Mouse (Mus musculus): Measurements from ENCODE around the gene Ddah2.

Gene Ddah2

DNA sequence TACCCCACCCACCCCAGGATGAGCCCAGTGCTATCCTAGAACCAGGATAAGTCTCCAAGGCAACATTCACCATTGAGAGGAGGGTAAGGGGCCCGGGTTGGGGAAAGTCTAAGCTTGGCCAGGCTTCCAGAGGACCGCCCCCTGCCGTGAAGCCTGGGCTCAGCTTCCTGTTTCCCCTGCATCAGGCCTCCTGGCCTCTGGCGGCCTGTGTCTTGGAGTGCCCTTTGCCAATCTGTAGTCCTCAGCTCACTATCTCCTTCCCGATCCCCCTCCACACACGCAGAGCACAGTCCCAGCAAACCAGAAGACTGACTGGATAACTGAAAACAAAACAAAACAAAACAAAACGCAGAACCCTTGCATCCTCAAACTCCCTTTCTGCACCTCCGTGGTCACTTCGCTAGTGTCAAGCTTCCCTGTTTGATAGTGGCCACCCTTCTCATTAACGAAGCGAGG lies 9.2 kb upstream of the Ddah2 start, which contains the start of gene Clic1:
TSS of gene Clic1 (plus strand) at position 406 of the 456 bp plus-strand sequence.
- peak; percentile 70 for DNase-seq (ENCODE audit: extremely low read depth, insufficient read length, low spot score)

DNA sequence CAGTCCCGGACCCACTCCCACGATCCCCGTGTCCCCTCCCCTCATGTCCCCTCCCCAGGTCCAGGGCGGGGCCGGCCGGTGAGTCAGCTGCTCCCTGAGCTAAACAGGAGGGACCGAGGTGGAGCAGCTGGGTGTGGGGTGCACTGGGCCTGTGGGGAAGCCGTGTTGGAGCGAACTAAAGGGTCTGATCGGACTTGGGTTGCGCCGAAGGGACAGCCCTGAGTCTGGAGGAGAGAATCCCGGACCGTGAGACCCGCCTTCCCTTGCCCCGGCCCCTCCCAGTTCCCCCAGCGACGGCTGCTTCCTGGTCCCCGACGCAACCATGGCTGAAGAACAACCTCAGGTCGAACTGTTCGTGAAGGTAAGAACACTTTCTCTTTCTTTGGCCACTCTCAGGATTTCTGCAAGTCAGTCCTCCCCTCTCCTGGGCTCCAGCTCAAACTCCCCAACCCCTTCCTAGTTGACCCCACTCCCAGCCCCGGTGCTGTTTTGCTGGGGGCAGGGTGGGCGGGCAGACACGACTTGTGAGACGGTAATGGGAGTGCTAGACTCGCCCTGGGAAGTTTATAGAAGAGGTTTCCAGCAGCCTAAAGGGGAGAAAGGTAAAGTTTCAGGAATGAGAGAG lies 8.6 kb upstream of the Ddah2 start:
- peak; percentile 85 for DNase-seq (ENCODE audit: extremely low read depth, insufficient read length, low spot score)

DNA sequence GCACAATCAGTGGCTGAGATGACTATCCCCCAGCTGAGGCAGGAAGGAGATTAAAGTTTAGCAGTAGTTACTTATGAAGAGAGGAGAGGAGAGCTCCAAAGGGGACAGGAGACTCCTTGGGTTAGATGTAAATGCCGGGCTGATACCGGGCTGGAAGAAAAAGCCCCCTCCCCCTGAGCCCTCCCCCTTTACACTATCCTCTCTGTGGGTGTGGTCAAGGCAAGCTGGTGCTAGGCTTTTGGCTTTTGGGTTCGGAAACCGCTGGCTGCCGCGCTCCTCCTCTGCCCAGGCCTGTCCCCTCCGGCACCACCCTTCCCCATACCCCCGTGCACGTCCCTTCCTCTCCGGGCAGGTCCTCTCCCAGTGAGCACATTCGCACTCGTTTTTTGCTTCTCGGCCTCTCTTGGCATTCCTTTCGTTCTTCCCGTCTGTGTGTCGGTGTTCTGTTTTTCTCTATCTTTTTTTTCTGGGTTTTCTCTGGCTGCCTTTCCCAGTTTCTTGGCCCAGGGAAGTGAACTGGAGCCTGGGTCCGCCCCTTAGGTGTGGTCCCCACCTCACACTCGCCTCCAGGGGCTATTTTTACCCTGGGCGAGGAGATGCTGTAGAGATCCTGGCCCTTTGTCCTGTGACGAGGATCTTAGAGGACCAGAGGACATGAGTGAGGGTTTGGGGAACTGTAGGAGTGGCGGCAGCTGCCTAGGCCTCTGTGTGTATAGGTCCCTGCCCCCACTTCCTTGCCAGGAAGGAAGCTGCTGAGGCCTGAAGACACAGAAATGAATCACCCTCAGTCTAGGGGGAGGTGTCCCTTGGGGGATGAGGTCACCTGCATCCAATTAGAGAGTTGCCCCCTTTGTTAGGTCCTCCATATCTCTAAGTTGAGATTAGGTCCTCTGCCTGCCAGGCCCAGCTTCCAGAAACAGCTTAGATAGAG lies 7.4 kb upstream of the Ddah2 start:
- DNase-seq (ENCODE audit: extremely low read depth, insufficient read length, low spot score) = peak; percentile 81

DNA sequence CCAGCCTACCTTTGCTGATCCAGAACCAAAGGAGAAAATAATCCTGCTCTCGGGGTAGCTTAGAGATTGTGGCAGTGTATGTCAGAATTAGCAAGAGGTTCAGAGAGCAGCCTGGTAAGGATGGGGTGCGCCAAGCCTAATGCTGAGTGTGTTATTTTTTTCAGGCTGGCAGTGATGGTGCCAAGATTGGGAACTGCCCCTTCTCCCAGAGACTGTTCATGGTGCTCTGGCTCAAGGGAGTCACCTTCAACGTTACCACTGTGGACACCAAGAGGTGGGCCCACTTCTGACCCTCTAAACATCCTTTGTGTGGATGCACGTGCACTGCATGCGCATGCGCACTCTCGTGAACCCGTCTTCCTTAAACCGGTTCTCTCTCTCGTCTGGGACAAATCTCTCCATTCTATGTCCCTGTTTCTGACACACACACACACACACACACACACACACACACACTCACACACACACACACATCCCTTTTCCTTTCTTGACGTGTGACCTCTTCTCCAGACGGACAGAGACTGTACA lies 6.5 kb upstream of the Ddah2 start:
- DNase-seq (ENCODE audit: extremely low read depth, insufficient read length, low spot score) = no peak

DNA sequence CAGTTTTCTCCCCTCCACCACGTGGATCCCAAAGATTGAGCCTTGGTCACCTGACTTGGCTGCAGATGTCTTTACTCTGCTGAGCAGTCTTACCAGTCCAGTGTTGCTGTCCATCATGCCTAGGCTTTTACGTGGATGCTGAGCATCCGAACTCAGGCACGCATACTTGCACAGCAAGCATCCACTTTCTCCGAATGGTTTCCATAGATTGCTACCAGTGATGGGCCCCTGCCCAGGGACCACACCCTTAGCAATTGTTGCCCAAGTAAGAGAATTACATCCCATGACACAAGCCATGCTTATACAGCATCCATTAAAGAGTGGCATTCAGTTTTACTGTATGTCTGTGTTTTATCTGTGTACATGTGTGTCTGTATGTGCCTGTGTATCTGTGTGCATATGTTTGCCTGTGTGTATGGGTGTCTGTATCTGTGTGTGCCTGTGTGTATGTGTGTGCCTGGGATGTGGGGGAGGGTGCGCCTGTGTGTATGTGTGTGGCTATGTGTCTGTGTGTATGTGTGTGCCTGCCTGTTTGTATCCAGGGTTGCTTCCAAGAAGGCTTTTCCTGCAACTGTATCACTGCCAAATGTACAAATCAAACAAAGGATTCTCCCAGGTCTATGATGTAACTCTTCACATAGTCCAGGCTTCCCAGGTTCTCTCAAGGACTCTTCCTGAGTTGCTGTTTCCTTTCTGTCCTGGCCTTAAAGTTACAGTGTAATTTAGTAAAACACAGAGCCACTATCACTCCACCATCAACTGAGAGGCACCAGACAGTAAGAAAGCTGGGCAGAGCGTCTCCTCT lies 2.9 kb upstream of the Ddah2 start:
- no peak for DNase-seq (ENCODE audit: extremely low read depth, insufficient read length, low spot score)

DNA sequence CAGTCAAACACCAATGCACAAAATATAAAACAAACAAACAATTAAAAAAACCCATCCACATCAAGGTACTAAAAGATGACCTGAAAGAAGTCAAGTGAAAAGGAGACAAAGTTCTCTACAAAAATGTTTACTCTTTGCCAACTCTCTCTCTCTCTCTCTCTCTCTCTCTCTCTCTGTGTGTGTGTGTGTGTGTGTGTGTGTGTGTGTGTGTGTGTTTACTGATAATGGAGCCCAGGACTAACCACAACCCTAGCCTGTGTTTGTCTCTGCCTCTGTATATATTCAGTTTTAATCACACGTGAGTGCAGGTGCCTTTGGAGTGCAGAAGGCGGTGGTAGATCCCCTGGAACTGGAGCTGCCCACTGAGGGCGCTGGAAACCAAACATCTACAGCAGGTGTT lies 1.7 kb upstream of the Ddah2 start:
- DNase-seq (ENCODE audit: extremely low read depth, insufficient read length, low spot score) = no peak

DNA sequence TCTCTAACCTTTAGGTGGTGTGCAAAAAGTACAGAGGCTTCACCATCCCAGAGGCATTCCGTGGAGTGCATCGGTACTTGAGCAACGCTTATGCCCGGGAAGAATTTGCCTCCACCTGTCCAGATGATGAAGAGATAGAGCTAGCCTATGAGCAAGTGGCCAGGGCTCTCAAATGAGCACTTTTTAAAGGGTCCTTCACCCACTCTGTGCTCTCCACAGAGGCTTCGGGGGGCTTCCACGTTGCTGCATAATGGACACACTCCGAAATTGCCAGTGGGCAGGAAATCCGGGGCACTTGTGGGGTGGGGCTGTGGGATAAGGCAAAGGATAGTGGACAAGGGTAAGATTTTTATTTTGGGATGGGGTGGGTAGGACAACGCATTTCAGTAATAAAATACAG lies 519 bp upstream of the Ddah2 start:
- no peak for DNase-seq (ENCODE audit: extremely low read depth, insufficient read length, low spot score)

DNA sequence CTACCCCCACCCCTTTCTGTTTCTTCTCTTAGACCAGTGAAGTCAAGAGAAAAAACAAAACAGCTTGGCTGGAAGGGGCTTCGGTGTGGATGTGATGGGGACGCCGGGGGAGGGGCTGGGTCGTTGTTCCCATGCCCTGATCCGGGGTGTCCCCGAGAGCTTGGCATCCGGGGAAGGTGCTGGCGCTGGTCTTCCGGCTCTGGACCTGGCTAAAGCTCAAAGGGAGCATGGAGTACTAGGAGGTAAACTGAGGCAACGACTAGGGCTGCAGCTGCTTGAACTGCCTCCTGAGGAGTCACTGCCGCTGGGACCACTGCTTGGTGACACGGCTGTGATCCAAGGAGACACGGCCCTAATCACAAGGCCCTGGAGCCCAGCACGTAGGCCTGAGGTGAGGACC lies 1.2 kb downstream of the Ddah2 start:
- no peak for DNase-seq (ENCODE audit: extremely low read depth, insufficient read length, low spot score)

DNA sequence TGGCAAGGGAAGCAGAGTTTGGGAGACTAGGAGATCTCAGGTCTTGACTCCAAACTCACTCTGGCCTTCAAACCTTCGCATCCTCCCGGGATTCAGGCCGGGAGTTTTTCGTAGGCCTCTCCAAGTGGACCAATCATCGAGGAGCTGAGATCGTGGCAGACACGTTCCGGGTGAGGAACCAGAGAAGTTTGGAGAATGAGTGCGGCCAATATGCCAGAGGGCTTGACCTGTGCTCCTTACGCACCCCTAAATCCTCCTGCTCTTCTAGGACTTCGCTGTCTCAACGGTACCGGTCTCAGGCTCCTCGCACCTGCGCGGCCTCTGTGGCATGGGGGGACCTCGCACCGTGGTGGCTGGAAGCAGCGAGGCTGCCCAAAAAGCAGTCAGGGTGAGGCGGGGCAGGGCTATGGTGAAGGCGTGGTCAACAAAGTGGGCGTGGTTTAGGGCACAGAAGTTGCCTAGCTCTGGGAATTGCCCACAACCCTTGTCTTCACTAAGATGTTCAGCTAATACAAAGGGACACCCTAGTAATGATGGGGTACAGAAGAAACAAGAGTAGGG lies 2.0 kb downstream of the Ddah2 start:
- no peak for DNase-seq (ENCODE audit: extremely low read depth, insufficient read length, low spot score)

DNA sequence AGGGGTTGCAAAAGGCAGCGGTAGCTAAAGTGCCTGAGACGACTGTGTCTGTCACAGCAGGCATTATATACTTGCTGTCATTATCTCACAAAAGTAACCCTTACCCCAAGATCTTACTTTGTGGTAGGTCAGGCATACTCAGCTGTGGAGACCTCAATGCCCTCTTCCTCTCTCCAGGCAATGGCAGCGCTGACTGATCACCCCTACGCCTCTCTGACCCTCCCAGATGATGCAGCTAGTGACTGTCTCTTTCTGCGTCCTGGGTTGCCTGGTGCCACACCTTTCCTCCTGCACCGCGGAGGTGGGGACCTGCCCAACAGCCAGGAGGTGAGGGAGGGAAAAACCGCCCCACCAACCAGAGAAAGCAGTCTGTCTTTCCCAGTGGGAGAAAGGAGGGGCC lies 2.5 kb downstream of the Ddah2 start:
- DNase-seq (ENCODE audit: extremely low read depth, insufficient read length, low spot score) = no peak

DNA sequence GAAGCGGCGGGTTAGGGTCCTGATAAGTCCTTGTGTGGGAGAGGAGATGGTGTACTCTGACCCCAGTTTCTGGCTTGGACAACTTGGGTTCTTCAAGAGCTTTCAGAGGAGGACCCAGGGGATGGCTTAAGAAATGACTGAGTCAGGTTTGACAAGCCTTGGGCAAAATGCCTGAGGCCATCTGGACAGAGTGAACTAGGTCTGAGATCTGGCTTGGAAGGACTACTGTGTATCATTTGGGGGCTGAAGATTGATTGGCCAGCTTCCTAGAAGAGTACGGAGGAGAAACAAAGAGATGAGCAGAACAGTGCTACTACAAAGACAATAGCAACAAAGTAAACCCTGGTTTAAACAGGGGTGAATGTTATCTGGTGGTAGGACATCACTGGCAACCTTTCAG lies 4.6 kb downstream of the Ddah2 start:
- no peak for DNase-seq (ENCODE audit: extremely low read depth, insufficient read length, low spot score)

DNA sequence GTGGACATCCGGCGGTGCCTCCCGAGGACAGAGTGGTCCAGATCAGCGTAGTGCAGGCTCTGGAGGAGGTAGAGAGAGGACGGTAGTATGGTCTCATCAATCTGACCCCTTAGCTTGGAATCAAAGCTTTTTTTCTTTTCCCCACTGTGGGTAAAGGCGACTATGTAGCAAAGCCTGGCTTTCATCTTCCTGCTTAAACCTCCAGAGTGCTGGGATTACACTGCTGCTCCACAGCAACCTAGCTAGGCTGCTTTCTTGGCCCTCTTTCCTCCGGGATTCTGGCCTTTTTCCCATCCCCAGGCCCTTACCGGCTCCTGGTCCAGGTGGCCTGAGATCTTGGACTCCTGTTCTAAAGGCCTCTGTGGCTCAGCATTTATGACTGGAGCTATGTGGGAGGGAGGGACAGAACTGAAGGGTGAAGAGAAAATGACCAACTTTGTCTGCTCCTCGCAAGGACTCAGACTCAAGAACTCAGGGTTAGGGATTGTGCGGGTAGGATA lies 5.6 kb downstream of the Ddah2 start:
- DNase-seq (ENCODE audit: extremely low read depth, insufficient read length, low spot score) = no peak

DNA sequence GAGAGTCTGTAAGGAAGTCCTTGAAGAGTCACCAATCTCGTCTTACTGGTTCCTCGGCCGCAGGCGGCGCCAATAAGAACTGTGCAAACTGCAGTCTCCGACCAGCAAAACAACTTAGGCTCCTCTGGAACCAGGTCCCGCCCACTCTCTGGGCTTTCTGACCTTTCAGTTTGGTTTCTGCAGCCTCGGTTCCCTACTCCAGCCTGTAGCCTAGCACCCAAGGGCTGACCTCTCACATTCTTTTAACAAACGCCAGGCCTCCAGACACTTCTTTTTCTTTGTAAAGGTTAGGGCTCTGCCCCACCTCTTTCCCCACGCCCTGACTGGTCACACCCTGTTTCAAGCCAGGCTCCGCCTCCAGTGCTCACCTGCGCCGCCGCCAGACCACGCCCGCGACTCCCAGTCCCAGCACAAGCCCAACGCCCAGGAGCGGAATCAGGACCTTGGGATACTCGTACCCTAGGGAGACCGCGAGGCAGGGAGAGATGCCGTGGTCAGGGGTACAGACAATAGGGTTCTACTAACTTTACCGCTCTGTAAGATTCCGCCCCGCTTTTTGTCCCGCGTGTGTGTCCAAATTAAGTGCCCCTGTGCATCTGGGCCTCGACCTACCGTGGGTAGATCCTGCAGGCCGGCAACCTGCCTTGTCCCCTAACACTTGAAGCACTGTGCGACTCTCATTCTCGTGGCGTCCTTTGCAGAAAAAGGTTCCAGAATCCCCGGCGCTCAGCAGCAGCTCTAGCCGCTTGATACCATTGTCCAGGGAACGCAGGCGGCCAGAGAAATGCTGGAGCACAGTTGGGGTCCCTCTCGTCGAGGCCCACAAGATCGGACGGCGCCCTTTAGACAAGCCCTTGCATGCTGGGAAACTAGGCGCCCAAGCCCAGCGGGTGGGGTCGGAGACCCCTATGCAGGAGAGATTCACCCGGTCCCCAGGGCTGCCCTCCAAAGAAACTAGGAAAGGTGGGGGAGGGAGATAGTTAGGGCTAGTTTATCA lies 6.4 kb downstream of the Ddah2 start, which contains the start of gene Ly6g6c:
TSS of gene Ly6g6c (plus strand) at position 438 of the 997 bp plus-strand sequence.
- no peak for DNase-seq (ENCODE audit: extremely low read depth, insufficient read length, low spot score)

DNA sequence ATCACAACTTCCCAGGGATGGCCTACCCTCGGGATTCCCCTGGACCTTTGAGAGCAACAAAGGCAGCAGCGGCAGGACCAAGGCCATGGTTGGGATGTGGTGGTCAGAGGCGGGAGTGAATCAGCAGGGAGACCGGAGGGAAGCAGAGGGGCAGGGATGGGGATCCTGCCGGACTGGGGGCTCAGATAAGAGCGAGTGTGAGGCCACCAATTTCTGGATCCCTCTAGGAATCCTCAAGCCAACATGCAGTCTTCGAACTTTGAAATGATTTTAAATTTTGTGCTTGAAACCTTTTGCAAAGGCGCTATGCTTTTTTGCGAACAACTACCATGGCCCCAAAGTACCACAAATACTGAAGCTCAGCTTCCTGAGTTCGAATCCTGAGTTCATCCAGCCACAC lies 7.2 kb downstream of the Ddah2 start, which contains the start of gene Mpig6b:
TSS of gene Mpig6b (minus strand) at position 101 of the 400 bp plus-strand sequence.
- DNase-seq (ENCODE audit: extremely low read depth, insufficient read length, low spot score) = no peak

DNA sequence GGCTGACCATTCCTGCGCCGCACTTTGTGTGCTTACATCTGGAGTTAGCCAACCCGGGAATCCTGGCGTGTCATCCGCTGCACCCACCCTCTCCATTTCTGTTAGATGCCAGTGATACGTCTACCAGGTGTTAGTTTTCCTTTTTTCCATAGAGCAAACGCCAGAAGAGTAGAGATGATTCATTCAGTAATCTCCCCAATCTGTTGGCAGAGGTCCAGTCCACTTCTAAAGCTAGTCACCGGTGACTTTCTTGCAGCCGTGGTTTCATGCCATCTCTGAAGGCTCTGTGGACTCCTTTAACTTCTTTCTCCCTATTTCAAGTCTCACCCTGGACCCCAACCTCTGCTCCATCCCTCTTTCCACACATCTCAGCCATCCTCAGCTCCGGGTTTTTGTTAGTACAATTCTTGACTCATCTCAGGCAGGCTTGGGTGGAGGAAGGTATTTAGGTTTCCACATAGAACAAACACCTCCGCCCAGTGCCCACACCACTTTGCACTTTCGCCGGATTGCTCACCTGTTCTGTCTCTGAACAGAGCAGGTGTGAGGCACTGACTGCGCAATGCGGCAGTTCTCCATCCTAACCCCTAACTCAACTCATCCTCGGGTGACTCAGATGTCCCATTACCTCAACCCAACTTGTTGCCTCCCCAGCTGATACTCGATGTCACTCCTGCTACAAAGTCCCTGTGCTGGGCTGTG lies 9.5 kb downstream of the Ddah2 start:
- DNase-seq (ENCODE audit: extremely low read depth, insufficient read length, low spot score) = no peak

DNA sequence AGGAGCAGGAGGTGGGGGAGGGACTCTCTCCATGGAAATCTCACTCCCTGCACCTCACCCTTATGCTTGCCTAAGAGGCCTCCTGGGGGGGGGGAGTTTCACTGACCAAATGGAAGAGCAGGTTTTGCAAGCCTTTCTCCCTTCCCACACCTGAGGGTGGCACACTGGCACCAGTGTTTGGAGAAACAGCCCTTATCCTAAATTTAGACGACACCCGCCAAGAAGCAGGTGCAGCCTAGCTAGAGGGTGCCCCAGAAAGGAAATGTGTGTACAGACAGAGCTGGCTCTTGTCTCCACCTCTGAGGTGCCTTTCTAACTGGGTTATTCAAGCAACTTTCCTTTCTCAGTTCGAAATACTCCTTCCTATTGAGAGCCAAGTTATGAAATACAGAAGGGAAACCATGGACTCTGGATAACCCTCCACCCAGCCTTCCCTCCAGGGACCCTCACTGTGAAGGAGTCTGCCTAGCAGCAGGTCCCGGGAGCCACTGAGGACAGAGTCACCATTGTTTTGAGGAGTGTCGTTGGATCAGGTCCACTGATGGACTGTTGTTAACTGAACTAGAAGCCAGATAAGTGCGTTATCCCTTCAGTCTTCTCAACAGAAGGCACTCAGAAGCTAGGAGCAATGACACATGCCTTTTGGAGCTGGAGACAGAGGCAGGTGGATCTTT lies 11.9 kb downstream of the Ddah2 start:
- DNase-seq (ENCODE audit: extremely low read depth, insufficient read length, low spot score) = no peak

DNA sequence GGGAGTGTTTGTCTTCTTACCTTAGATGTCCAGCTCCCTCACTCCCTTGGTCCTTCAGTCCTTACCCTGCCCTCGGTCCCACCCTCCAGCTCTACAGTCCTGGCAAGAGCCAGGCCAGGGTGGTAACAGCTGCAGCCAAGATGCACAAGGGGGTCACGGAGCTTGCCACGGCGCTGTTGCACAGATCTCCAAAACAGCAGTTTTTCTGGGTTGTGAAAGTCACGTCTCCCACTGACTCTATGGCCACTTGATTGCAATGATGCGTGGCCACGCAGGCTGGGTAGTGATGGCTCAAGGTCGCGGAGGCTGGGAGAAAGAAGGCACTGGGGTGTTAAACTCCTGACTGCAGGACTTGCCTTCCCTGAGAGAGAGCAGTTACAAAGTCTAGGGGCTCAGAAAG lies 12.6 kb downstream of the Ddah2 start:
- DNase-seq (ENCODE audit: extremely low read depth, insufficient read length, low spot score) = no peak

DNA sequence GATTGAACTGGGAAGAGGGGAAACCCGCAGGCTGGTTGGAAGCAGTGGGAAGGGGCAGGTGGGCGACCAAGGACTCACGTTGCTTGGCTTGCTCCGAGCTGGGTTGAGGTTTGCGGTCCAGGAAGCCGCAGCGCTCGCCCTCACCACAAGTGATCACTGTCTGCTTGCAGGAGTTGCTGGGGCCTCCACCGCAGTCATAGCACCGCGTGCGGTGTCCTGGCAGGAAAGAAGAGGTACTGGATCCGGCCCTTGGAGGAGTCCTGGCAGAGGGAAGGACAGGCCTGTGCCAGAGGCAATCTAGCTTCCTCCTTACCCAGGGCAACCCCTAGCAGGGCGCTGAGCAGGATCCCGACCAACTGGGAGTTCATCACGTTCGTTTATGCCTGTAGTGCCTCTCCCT lies 15.3 kb downstream of the Ddah2 start:
- no peak for DNase-seq (ENCODE audit: extremely low read depth, insufficient read length, low spot score)

All from 3134 (cell line).